Mouse (Mus musculus) liver, adult 2 months (tissue): ENCODE data around the gene Lrfn4. TPM values are rescaled to one million over a fixed set of nuclear protein-coding genes. Genes with fewer than 3 reads are reported as not detected.

ENCODE experiments used
- DNase-seq: peaks from one replicate; pipeline ENCODE4 v3.0.0-alpha.2; 2011; ENCODE audit warnings: low read depth, low spot score; ENCODE audit errors: extremely low read depth
- H3K27ac ChIP-seq: fragments of 200-500 bp; replicated peaks from 2 replicates; pipeline ENCODE4 v1.5.1; 2012; ENCODE audit warnings: low read depth, mild to moderate bottlenecking, control low read depth, inconsistent platforms, low read length; ENCODE audit not compliant: insufficient read depth
- H3K27me3 ChIP-seq: fragments of 200-500 bp; 2 replicates; pipeline ENCODE4 v1.6.1; 2012; ENCODE audit warnings: mild to moderate bottlenecking, moderate library complexity, low read length, inconsistent platforms; ENCODE audit not compliant: control insufficient read depth, insufficient read depth
- H3K36me3 ChIP-seq: fragments of 200-500 bp; 2 replicates; pipeline ENCODE4 v1.6.1; 2012; ENCODE audit warnings: low read length, inconsistent platforms; ENCODE audit not compliant: control insufficient read depth, insufficient read depth
- H3K4me1 ChIP-seq: fragments of 200-500 bp; 2 replicates; pipeline ENCODE4 v1.6.1; 2011; ENCODE audit warnings: low read length; ENCODE audit not compliant: control insufficient read depth, insufficient read depth
- H3K4me3 ChIP-seq: fragments of 200-500 bp; 2 replicates; pipeline ENCODE4 v1.5.1; 2011; ENCODE audit warnings: low read depth, mild to moderate bottlenecking, control low read depth, low read length, moderate library complexity; ENCODE audit not compliant: insufficient read depth
- H3K79me2 ChIP-seq: fragments of 200-500 bp; 2 replicates; pipeline ENCODE4 v1.6.1; 2012; ENCODE audit warnings: inconsistent platforms, mild to moderate bottlenecking, low read length, moderate library complexity; ENCODE audit not compliant: control insufficient read depth, insufficient read depth
- H3K9ac ChIP-seq: fragments of 200-500 bp; 2 replicates; pipeline ENCODE4 v1.6.1; 2012; ENCODE audit warnings: low read depth, mild to moderate bottlenecking, control low read depth, inconsistent platforms, low read length
- CTCF ChIP-seq: fragments of 200-500 bp; IDR thresholded peaks from 2 replicates; pipeline ENCODE4 v1.5.1; 2011; ENCODE audit warnings: low read depth, low read length, control low read depth
- POLR2A ChIP-seq: fragments of 200-500 bp; IDR thresholded peaks from 2 replicates; pipeline ENCODE4 v1.6.1; 2011; ENCODE audit warnings: low read length, control low read depth; ENCODE audit not compliant: insufficient read depth; ENCODE audit errors: extremely low read depth
- WGBS: fragments of 180-500 bp; shearing (Covaris S2); methylation state at CpG from one replicate; pipeline ENCODE4 v1.1.7; 2018; 5-methylcytosine and 5-hydroxymethylcytosine counted together
- polyA plus RNA-seq: library from polyadenylated mRNA; depleted of rRNA; stranded (reverse); fragments of >200 nt; gene quantifications from 2 replicates; pipeline ENCODE4 v1.2.3, GENCODE M21; 2012
- total RNA-seq: library from RNA; depleted of rRNA; stranded (reverse); fragments of >200 nt; gene quantifications from 2 replicates; pipeline ENCODE4 v1.2.3, GENCODE M21; 2014

The Lrfn4 gene
- total and polyA plus RNA-seq, 2 experiments: 0.18 to 0.35 TPM

DNA sequence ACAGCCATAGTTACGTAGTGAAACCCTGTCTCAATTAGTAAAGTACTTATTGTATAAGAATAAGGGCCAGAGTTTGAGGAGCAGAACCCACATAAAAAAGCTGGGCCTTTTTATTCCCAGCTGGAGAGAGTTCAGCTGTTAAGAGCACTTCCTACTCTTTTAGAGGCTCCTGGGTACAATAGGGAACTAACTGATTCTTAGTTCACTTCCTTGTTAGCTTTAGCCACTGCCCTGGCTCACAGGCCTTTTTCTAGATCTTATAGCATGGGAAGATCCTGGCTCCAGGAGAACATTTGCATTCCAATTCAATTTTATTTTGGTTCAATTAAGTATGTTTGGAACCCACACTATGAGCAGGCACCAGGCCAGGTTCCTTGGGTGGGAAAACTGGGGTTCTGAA, 43.8 kb downstream of the Lrfn4 start:
- Histone ChIP-seq H3K79me2 (peaks cover 29% of the 10 kb centered on the region; the same call in 1 of the 2 replicates), H3K36me3 (no peaks in the 10 kb centered on the region), H3K27me3 (no peaks in the 10 kb centered on the region), H3K9ac (no peak overlapping the region), H3K4me1 (peaks cover 32% of the 10 kb centered on the region), H3K4me3 (no peak overlapping the region), H3K27ac (peak overlapping the region; percentile 43)
- WGBS: 88% methylated on average over 1 of the region's 1 CpGs
- no peak for TF ChIP-seq CTCF
- no peak for DNase-seq

DNA sequence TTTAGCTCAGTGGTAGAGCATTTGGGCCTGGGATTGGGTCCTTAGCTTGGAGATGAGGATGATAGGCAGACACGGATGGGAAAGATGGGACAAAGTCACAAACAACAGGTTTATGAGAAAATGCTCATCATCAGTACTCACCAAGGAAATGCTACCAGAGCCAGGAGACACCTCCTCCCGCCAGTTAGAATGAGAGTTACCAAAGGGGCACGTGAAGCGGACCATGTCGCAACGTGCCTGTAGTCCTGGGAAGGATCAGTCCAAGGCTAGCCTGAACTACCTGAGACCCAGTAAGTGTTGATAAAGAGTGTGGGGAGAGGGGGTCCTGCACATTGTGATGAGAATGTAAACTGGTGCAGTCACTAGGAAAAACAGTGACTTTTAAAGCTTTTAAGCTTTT, 44.7 kb downstream of the Lrfn4 start:
- Histone ChIP-seq H3K36me3 (no peaks in the 10 kb centered on the region), H3K27ac (peak overlapping the region; percentile 92), H3K9ac (peak overlapping the region; percentile 47), H3K4me1 (peaks cover 36% of the 10 kb centered on the region), H3K79me2 (peaks cover 25% of the 10 kb centered on the region; the same call in 1 of the 2 replicates), H3K27me3 (no peaks in the 10 kb centered on the region), H3K4me3 (no peak overlapping the region)
- 39% methylated on average over 6 of the region's 6 CpGs for WGBS
- TF ChIP-seq POLR2A (no peak), CTCF (no peak)
- peak; percentile 78 for DNase-seq

DNA sequence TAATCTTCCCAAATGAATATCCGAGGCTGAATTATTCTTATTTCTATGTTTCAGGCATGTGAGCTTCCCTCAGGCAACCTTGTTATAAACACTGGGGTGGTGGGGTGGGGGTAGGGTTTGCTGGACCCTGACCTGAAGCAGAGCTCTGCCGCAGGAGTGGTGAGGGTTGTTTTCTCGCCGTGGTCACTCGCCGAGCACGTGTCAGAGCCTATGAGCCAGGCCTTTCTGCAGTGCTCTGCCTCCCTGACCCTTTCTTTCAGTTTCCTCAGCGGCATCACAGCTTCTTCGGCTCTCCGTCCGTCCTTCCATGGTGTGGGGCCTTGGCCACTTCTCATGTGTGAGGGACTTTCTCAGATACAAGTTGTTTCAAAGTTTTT, 45.2 kb downstream of the Lrfn4 start:
- 19% methylated on average over 11 of the region's 11 CpGs for WGBS
- Histone ChIP-seq H3K4me3 (no peak overlapping the region), H3K27ac (peak overlapping the region; percentile 92), H3K79me2 (peaks cover 23% of the 10 kb centered on the region; the same call in 1 of the 2 replicates), H3K9ac (peak overlapping the region; percentile 47; the same call in 1 of the 2 replicates), H3K27me3 (no peaks in the 10 kb centered on the region), H3K36me3 (no peaks in the 10 kb centered on the region), H3K4me1 (peaks cover 40% of the 10 kb centered on the region)
- TF ChIP-seq POLR2A (no peak), CTCF (no peak)
- DNase-seq: peak; percentile 93

DNA sequence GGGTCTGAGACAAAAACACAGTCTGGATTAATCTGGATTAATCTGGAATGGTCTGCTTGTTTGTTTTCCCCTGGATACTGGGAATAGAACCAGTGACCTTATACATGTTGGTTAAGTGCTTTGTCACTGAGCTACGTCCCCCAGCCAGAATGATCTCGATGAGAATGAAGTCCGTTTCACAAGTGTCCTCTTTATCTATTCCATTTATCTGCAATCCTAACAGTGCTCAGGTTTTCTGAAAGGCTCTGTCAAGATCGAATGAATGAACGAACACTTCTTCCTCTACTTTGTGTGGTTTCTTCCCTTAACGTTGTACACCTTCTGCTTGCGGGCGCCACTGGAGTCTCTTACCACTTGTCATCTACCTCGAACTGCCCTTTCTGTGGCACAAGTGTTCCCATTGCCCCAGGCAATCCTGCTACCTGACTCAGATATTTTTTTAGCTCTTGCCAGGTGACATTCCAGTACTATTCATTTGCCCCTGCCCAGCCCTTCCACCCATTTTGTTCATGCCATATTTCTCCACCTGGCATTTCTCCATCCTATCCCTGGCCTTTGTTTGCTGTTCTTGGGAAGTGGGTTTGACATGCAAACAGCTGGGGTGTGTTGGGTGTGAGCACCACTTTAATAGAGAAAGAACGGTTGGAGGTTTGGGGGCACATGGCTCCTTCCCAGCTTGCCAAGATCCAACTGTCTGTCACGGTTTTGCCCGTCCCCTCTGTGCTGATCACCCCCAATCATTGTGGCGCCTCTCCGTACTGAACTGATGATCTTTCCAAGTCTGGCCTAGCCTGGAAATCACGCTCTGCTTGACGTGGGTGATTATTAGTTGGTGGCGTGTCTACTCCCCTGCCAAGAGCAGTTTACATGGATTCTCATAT, 45.9 kb downstream of the Lrfn4 start:
- TF ChIP-seq POLR2A: no peak
- TF ChIP-seq CTCF: no peak
- Histone ChIP-seq H3K27me3 (no peaks in the 10 kb centered on the region), H3K9ac (peak overlapping the region; percentile 45), H3K27ac (peak overlapping the region; percentile 92), H3K36me3 (no peaks in the 10 kb centered on the region), H3K79me2 (peaks cover 26% of the 10 kb centered on the region; the same call in 1 of the 2 replicates), H3K4me3 (no peak overlapping the region), H3K4me1 (peaks cover 41% of the 10 kb centered on the region)
- peak; percentile 95 for DNase-seq
- 25% methylated on average over 17 of the region's 17 CpGs for WGBS

DNA sequence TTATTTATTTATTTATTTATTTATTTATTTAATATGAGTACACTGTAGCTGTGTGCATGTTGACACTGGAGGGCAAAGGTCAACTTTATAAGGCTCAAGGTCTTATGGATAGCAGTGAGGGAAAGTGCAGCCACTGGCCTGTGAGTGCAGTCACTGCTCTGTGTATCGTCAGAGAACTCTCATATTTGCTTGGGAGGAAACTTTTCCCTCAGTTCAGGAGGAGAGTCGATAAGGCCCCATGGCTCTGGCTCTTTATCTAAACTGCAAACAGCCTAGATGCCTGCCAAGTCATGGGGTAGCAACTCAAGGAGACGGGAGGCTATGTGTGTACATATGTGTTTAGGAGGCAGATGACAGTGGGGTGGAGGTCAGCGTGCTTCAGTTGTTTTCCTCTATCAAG, 46.6 kb downstream of the Lrfn4 start:
- Histone ChIP-seq H3K9ac (peak overlapping the region; percentile 25), H3K27ac (peak overlapping the region; percentile 92), H3K4me1 (peaks cover 41% of the 10 kb centered on the region), H3K36me3 (no peaks in the 10 kb centered on the region), H3K4me3 (no peak overlapping the region), H3K79me2 (peaks cover 20% of the 10 kb centered on the region; the same call in 1 of the 2 replicates), H3K27me3 (no peaks in the 10 kb centered on the region)
- 13% methylated on average over 4 of the region's 4 CpGs for WGBS
- TF ChIP-seq CTCF (no peak), POLR2A (no peak)
- peak; percentile 80 for DNase-seq

DNA sequence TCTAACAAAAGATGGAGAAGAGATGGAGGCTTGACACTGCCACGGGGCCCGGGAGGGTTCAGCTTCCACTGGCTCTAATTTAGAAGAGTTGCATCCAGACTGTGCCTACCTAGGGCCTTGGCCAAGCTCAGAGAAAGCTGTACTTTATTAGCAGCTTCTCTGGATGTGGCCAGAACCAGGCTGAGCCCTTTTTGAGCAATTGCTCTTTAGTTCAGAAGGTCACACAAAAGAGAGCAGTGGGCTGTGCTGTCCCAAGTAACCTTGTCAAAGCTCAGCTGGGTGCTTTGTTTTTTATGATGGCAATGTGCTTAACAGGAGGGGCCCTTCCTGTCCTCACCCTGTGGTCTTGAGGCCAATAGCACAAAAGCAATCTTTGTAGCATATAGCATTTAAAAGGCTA, 47.8 kb downstream of the Lrfn4 start:
- Histone ChIP-seq H3K36me3 (no peaks in the 10 kb centered on the region), H3K79me2 (peaks cover 12% of the 10 kb centered on the region; the same call in 1 of the 2 replicates), H3K27me3 (no peaks in the 10 kb centered on the region), H3K4me3 (no peak overlapping the region), H3K27ac (peak overlapping the region; percentile 74), H3K9ac (no peak overlapping the region), H3K4me1 (peaks cover 41% of the 10 kb centered on the region)
- DNase-seq: peak; percentile 74
- no peak for TF ChIP-seq POLR2A
- TF ChIP-seq CTCF: no peak
- WGBS: 24% methylated on average over 2 of the region's 2 CpGs
